Mouse (Mus musculus) embryo, embryonic 11.5 days (tissue): ENCODE data around the gene Cenpm.

Source experiments
- DNase-seq: peaks from one replicate; pipeline ENCODE4 v3.0.0-alpha.2; 2012; ENCODE audit warnings: low read depth, low spot score

The Cenpm gene

DNA sequence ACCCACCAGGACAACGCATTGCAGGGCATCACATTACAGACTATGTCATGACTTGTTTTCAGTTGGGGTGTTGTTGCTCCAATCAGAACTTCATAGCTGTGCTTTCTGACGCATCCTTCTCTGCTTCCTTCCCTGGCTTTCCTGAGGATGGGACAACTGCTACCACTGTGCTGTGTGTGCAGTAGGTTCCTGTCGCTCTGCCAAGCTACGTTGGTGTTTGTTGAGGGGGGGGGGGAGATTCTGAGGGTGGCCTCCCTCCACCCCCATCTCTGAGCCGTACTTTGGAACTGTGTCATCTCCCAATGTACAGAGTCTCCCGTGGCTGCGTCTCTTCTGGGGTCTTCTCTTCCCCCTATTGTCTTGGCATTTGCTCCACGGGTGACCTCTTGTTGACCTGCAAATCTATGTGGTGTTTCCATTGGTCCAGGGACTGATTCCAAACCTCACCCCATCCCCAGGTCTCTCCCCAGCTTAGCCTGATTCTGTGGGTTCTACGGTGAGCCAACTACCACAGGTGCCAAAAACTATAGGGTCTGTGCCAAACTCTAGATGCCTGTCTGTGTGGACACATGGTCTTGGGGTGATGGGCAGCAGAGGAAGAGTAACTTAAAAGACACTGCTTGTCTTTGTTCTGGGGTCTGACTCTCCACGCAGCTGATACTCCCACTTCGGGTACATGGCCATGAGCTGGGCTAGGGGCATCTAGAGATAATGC, 29.1 kb downstream of the Cenpm start:
- no peak for DNase-seq

GRCm38 (mm10) chr15:82213222-82213621, 31.3 kb downstream of the Cenpm start:
- no peak for DNase-seq

DNA sequence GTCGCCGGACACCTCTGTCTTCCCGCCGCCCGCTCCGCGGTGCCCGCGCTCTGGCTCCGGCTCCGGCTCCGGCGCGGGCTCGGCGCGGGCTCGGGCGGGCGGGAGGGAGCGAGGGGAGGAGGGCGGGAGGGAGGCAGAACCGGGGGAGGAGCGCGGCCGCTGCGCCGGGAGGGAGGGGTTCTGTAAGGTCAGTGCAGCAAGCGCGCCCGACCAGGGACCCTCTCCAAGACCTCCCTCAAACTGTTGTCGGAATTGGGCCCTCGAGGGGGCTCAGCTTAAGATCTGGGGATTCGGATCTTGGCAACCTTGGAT, 31.8 kb downstream of the Cenpm start, which contains the start of gene Shisa8:
Gene Shisa8, minus strand, starts transcription at position 64 of the 312 bp plus-strand sequence.
- no peak for DNase-seq

DNA sequence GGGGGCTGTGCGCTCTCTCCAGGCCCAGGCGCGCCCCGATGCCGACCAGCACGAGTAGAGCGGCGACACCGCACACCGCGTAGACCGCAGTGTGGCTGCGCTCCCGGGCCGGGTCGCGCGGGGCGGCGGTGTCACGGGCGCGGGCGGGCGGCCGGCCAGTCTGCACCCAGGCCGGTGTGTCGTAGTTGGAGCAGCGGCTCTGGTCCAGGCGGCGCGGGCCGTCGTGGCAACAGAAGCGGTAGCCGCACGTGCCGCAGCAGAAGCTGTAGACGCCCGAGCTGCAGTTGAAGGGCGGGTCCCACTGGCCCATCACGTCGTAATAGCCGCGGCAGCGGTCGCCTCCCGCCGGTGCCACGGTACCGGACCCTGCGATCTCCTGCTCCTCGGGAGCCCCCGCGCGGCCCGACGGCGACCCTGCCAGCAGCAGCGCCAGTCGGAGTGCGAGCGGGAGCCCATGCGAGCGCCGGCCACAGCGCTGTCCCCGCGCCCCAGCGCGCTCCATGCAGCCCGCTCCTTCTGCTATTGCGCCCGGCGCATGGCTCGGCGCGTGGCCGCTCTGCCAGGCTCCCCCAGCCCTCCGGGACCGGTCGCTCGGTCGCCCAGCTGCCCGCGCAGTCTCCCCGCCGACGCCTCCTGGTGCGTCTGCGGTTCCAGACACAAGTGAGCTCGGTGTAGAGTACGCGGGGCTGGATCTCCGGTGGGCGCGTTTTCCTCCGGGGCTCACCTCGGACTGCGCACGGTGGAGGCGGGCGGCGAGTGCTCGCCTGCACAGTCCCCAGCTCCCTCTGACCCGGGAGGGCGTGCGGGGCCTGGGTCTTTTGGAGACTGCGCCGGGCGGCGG, 32.4 kb downstream of the Cenpm start:
- no peak for DNase-seq

DNA sequence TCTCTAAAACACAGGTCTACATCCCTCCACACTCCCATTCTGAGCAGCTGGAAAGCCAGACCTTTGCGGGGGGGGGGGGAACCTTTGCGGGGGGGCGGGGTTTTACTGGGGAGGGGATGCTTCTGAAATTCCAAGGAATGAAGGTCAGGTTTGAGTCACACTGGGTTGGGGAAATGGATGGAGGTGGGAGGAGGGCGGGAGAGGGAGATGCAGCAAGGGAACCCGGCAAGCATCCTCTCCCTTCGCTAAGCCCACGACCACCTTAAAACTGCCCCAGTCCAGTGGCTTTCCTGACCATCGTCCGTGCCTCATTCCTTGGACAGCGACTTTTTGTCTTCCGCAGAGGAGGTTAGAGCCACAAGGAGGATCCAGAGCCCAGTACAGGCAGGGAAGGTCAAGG, 33.3 kb downstream of the Cenpm start:
- no peak for DNase-seq

DNA sequence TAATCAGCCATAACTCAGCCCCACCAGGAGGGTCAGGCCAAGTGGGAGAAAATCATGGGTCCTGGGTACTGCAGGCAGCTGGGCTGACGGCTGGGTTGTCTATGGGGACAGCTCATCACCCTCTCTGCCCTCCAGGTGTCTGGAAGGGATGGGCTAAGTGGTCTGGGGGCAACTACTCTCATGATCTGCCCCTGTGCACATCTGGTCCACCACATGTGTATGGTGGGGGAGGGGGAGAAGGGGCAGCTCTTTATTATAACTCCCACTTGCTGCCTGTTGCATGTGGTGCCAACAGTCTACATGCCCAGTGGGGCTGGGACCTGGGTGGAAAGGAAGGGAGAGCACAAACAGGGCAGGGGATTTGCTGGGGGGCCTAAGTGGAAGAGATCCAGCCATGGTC, 33.7 kb downstream of the Cenpm start:
- no peak for DNase-seq

DNA sequence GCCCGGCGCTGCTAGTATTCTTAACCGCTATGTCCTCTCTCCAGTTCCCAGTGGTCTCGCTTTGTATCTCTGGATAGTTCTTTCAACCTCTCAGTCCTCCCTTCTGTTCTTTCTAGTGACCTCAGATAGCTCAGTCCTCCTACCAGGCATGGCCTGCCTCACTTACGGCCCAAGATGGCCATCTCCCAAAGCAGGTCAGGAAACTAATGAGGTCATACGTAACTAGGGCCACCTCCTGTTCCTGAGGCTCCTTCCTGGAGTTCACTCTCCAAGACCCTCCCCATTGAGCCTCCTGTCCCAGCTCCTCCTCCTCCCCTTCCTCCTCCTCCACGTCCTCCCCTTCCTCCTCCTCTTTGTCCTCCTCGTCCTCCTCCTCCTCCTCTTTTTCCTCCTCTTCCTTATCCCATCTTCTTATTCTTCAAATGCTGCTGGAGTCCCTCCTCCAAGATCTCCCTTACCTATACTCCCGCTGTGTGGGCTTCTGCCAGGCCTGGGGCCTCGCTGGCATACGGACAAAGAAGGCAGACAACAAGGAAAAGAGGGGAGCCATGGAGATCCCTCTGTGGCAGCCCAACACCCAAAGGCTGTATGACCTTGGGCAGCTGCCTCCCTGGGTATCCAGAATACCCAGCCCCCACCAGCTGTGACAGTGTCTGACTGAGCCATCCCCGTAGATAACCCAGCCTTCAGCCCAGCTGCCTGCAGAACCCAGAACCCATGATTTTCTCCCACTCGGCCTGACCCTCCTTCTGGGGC, 35.1 kb downstream of the Cenpm start:
- no peak for DNase-seq

- no peak for DNase-seq
These were observed 36.2 kb downstream of the Cenpm start for GRCm38 (mm10) chr15:82208307-82208706.

- no peak for DNase-seq
These were observed 36.9 kb downstream of the Cenpm start for GRCm38 (mm10) chr15:82207504-82208219.

- no peak for DNase-seq
These were observed 37.5 kb downstream of the Cenpm start for GRCm38 (mm10) chr15:82207105-82207459.

DNA sequence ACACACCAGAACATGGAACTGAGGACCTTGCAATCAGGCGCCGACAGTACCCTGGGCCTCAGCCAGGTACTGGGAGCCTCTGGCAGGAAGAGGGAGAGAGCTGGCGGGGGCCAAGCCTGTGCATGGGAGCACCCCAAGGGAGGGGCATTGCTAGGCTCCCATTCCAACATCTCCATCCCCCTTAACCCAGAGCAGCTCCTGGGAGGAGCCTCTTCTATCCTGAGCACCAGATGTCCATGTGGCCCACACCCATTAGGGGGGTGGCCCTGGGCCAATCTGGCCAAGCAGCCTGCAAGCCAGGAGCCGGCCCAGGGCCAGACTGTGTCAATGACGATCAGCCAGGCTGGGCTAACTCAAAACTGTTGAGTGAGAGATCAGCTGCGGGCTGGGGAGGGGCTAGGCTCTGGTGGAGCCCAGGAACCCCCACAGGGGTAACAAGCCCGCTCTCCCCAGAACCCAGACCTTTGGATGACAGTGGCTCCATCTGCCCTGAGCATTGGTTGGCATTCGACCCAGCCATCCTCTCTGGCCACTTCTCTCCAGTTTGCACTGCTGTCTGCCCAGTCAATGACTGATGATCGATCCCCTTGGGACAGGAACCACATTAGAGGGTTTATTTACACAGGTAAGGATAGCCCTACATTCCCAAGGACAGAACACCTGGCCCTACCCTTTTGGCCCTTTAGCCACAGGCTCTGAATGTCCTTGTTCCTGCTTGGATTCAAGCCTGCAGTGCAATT, 38.0 kb downstream of the Cenpm start:
- no peak for DNase-seq

DNA sequence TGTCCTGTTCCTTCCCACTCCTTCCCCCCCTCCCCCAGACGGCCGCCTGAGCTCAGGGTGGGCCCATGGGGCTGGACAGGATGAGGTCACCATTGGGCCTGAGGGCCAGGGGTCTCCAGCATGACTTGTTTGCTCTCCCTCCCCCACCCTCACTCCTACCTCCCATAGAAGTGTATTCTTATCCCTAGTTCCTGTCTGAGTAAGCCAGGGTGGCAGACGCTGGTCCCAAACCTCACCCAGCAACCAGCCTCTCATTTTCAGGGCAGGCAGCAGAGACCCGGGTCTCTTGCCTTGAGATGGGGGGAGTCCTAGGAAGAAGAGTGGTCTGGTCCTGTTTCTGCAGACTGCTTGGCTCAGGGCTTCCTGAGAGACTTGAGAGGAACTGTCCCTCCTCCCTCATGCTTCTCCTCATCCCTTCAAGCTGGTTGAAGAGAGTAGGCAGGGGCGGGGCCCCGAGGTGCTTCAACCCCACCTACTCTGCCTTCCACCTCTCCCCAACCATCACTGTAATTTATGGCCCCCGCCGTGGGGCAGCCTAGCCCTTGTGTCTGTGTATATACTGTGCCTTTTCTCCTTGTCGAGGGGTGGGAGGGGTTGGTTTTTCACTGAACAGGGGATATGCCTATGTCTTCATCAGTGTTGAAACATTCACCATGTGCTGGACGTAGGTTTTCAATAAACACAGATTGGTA, 39.7 kb downstream of the Cenpm start:
- DNase-seq = no peak

DNA sequence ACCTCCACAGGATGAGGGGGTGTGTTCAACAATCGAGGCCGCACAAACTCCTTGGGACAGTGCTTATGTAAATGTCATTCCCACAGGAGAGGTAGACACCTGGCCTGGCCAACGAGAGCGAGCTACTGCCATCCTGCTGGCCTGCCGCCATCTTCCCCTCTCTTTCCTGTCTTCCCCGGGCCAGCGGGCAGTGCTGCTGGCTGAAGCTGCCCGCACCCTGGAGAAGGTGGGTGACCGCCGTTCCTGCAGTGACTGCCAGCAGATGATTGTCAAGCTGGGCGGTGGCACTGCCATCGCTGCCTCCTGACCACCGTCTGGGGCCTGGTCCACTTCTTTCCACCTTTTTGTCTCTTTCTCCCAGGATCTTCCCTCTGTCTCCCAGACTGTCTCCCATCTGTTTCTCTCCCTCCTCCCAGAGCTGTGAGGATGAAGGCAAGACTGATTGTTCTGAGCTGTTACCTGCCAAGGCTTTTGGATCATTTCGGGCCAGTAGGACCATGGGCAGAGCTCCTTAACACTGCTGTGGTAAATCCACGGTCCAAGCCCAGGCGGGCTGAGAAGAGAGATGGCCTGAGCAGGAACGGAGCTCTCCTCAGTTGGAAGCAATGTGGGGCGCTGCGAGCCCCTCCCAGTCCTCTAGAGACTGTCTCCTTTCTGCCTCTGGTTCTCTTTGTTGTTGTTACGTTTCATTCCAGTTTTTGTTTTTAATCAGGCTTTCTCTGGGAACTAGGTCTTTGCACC, 40.8 kb downstream of the Cenpm start:
- no peak for DNase-seq

- DNase-seq = no peak
These were observed 41.5 kb downstream of the Cenpm start for GRCm38 (mm10) chr15:82203090-82203489.

DNA sequence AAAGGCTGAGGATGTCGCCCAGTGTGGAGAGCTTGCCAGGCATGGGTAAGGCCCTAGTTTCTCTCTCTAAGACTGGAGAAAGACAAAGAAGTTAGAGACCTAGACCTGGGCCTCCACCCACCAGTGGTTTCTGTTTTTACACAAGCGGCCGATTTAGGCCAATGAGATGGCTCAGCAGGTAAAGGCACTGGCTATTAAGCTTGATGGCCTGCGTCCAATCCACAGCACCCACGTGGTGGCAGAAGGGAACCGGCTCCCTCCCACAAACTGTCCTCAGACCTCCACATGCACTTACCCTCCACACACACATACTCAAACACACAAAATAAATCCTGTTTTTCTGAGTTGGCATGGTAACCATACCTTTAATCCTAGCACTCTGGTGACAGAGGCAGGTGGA, 42.5 kb downstream of the Cenpm start:
- DNase-seq = no peak

DNA sequence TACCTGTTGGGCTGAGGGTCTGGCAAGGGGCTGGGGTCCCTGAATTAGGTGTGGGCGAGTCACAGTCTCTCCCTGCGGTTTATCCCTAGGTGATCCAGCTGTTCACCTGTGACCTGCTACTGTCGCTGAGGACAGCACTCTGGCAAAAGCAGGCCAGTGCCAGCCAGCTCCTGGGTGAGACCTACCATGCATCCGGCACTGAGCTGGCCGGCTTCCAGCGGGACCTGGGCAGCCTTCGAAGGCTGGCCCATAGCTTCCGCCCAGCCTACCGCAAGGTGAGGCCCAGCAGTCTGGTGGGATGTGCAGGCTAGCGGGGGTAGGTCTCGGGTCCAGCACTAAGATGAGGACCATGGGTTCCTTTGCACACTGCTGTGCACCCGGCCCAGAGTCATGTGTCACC, 45.0 kb downstream of the Cenpm start:
- DNase-seq = no peak

- DNase-seq = no peak
These were observed 46.2 kb downstream of the Cenpm start for GRCm38 (mm10) chr15:82198342-82198741.

- DNase-seq = no peak
These were observed 46.6 kb downstream of the Cenpm start for GRCm38 (mm10) chr15:82197937-82198336.

DNA sequence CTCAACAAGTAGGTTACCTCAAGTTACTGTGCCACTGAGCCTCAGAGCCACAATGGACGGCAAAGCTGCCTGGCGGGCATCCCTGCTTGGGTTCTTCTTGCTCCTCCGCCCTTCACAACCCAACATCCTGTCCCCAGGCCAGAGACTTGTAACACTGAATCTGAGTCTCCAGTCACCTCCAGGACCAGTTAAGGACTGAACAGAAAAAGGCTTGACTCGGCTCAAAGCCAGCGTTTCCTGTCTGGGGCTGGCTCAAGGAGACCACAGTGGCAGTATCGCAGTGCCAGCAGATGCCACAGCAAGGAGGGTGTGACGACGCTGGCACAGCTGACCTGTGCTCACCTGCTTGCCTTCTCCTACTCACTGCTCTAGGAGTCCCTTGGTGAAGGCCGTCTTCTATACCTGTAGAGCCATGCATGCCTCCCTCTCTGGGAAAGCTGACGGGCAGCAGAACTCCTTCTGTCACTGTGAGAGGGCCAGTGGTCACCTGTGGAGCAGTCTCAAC, 47.2 kb downstream of the Cenpm start:
- DNase-seq = no peak

- DNase-seq = no peak
These were observed 48.2 kb downstream of the Cenpm start for GRCm38 (mm10) chr15:82196300-82196699.
